Mouse (Mus musculus) right cerebral cortex, adult 18-20 months (tissue): ENCODE data around the gene Pear1.

ENCODE experiments used
- DNase-seq: peaks from one replicate; pipeline ENCODE4 v3.0.0; 2022; ENCODE audit warnings: mixed read lengths

Gene Pear1

DNA sequence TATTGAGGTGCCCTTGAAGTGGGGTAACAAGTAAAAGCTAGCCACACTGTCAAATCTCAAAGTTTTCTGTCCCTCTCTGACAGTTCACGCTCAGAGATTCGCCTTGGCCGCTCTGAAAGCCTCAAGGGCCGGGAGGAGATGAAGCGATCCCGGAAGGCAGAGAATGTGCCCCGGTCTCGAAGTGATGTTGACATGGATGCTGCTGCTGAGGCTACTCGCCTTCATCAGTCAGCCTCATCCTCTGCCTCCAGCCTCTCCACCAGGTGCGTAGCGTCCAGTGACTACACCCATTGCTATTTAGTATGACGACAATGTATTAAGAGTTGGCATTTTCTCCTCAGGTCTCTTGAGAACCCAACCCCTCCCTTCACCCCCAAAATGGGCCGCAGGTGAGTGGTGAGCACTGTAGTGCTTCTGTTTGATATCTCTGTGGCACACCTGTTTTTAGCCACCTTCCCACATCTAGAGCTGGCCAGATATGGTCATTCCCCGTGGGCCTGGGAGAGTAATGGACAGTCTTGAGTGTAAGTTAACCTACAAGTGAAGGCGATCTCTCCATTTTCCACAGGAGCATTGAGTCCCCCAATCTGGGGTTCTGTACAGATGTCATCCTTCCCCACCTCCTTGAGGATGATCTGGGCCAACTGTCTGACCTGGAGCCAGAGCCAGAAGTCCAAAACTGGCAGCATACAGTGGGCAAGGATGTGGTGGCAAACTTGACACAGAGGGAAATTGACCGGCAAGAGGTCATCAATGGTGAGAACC lies 98.5 kb downstream of the Pear1 start:
- DNase-seq, result no peak

DNA sequence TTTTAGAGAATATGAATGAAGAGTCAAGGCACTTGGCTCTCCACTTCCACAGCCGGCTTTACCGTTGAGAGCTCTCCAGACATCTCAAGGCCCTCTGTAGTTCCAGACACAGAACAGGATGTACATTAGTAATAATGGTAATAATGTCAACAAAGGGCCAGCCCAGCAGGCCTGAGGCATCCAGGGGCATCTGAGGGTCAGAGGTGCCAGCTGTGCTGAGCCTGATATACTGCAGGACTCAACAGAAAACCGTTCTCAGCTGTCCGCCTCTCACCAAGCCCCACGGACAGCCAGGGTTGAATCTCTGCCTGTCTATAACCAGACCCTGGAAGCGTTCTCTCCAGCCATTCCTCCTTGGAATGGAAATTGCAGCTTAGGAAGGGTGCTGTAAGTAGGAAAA lies 99.5 kb downstream of the Pear1 start:
- DNase-seq, result no peak

- no peak for DNase-seq
These were observed 105.6 kb downstream of the Pear1 start for GRCm38 (mm10) chr3:87718525-87718924.
